Mouse (Mus musculus) liver, postnatal 0 days (tissue): ENCODE results near the gene Sipa1.

Experiments
- CTCF ChIP-seq: sonication (generic); IDR thresholded peaks from 2 replicates; pipeline ENCODE4 v1.5.1; 2016; ENCODE audit warnings: antibody characterized with exemption, low read depth
- EP300 ChIP-seq: IDR thresholded peaks from 2 replicates; pipeline ENCODE4 v1.6.1; 2016; ENCODE audit warnings: antibody characterized with exemption, low read depth, mild to moderate bottlenecking

- TF ChIP-seq EP300 = no peak
- no peak for TF ChIP-seq CTCF
Observed at GRCm38 (mm10) chr19:5601752-5602541, 61.6 kb downstream of the Sipa1 start, which contains the start of gene Rnaseh2c.
